Mouse (Mus musculus) layer of hippocampus, postnatal 14 days (tissue): Measurements from ENCODE around the gene Tma7. TPM values are rescaled to one million over a fixed set of nuclear protein-coding genes. Genes with fewer than 3 reads are reported as not detected.

Experiments used
- DNase-seq, 2 experiments: peaks; one replicate each; pipeline ENCODE4 v3.0.0; 2021 to 2022; ENCODE audit warnings: low spot score in 2 of 2, mixed read lengths in 1 of 2
- long read RNA-seq, 2 experiments: library from polyadenylated mRNA; stranded (forward); transcript quantifications; one replicate each; pipeline ENCODE4 v2.0.0; 2021
- total RNA-seq, 2 experiments: library from RNA; stranded (reverse); gene quantifications; 2 replicates each; pipeline ENCODE4 v1.2.3; 2021

The Tma7 gene
- 100 to 1,000 TPM; 304 to 316 TPM for total RNA-seq
- long read RNA-seq, experiment 1, transcript Tma7-201 (4 exons, 944 nt), result major isoform, 72 of 76 reads
- long read RNA-seq, experiment 1, partial matches to known transcripts, result 3 of 76 reads
- long read RNA-seq, experiment 1, other reads (novel, unspliced or antisense), result 0 of 76 reads
- long read RNA-seq, experiment 2, transcript Tma7-201 (4 exons, 944 nt), result major isoform, 186 of 197 reads
- long read RNA-seq, experiment 2, partial matches to known transcripts, result 6 of 197 reads
- long read RNA-seq, experiment 2, other reads (novel, unspliced or antisense), result 3 of 197 reads

GRCm38 (mm10) chr9:109082124-109082800 lies at the start of gene Tma7, which contains the start of gene Ccdc51:
Gene Tma7, minus strand, starts transcription at chr9:109082587.
Gene Ccdc51, plus strand, starts transcription at chr9:109082493.
- peak; percentile 83 to 91 for DNase-seq

GRCm38 (mm10) chr9:109130076-109130475 lies 47.7 kb upstream of the Tma7 start:
- DNase-seq, result no peak

GRCm38 (mm10) chr9:109128211-109128610 lies 45.8 kb upstream of the Tma7 start:
- peak in 1 of 2 experiments; percentile 23 for DNase-seq

GRCm38 (mm10) chr9:109127076-109127475 lies 44.7 kb upstream of the Tma7 start:
- no peak for DNase-seq

GRCm38 (mm10) chr9:109125481-109125880 lies 43.1 kb upstream of the Tma7 start:
- DNase-seq, result no peak

GRCm38 (mm10) chr9:109125043-109125442 lies 42.7 kb upstream of the Tma7 start:
- no peak for DNase-seq

- DNase-seq, result no peak
These were observed 41.8 kb upstream of the Tma7 start for GRCm38 (mm10) chr9:109124164-109124563.

GRCm38 (mm10) chr9:109123266-109123665 lies 40.9 kb upstream of the Tma7 start:
- DNase-seq, result peak in 1 of 2 experiments; percentile 19

GRCm38 (mm10) chr9:109122553-109123085 lies 40.2 kb upstream of the Tma7 start:
- peak in 1 of 2 experiments; percentile 52 for DNase-seq

- no peak for DNase-seq
These were observed 38.6 kb upstream of the Tma7 start for GRCm38 (mm10) chr9:109120956-109121355.

- no peak for DNase-seq
These were observed 37.2 kb upstream of the Tma7 start for GRCm38 (mm10) chr9:109119571-109119970.

GRCm38 (mm10) chr9:109118106-109118505 lies 35.7 kb upstream of the Tma7 start:
- no peak for DNase-seq

- DNase-seq, result no peak
These were observed 33.8 kb upstream of the Tma7 start for GRCm38 (mm10) chr9:109116205-109116604.

GRCm38 (mm10) chr9:109114871-109115270 lies 32.5 kb upstream of the Tma7 start:
- no peak for DNase-seq

GRCm38 (mm10) chr9:109114276-109114675 lies 31.9 kb upstream of the Tma7 start:
- no peak for DNase-seq

GRCm38 (mm10) chr9:109113331-109113730 lies 30.9 kb upstream of the Tma7 start:
- DNase-seq, result no peak

- DNase-seq, result no peak
These were observed 29.2 kb upstream of the Tma7 start for GRCm38 (mm10) chr9:109111591-109111990.

GRCm38 (mm10) chr9:109111101-109111500 lies 28.7 kb upstream of the Tma7 start:
- DNase-seq, result no peak

GRCm38 (mm10) chr9:109110240-109110639 lies 27.9 kb upstream of the Tma7 start:
- no peak for DNase-seq

- no peak for DNase-seq
These were observed 25.0 kb upstream of the Tma7 start for GRCm38 (mm10) chr9:109107341-109107740.

- no peak for DNase-seq
These were observed 23.3 kb upstream of the Tma7 start for GRCm38 (mm10) chr9:109105648-109106047.

GRCm38 (mm10) chr9:109105011-109105410 lies 22.6 kb upstream of the Tma7 start:
- DNase-seq, result peak; percentile 45 to 54
